Mouse (Mus musculus) heart, embryonic 11.5 days (tissue): ENCODE data around the gene Ccl17. TPM values are rescaled to one million over a fixed set of nuclear protein-coding genes. Genes with fewer than 3 reads are reported as not detected.

Source experiments
- ATAC-seq: fragments of 200-750 bp; cut with Nextera tagmentation; replicated peaks from 2 replicates; pipeline ENCODE4 v1.8.0; 2017; ENCODE audit warnings: moderate library complexity; ENCODE audit not compliant: insufficient number of reproducible peaks, low FRiP score, low TSS enrichment
- H3K27ac ChIP-seq: fragments of 300-500 bp; sonication (generic); 2 replicates; pipeline ENCODE4 v1.5.1; 2014; ENCODE audit warnings: mild to moderate bottlenecking, low read depth, low read length
- H3K27me3 ChIP-seq: fragments of 300-500 bp; sonication (generic); 2 replicates; pipeline ENCODE4 v1.6.1; 2014; ENCODE audit warnings: mild to moderate bottlenecking, low read length, mixed read lengths; ENCODE audit not compliant: control insufficient read depth, insufficient read depth
- H3K36me3 ChIP-seq: fragments of 300-500 bp; sonication (generic); 2 replicates; pipeline ENCODE4 v1.6.1; 2014; ENCODE audit warnings: mild to moderate bottlenecking, low read length, moderate library complexity, mixed read lengths; ENCODE audit not compliant: control insufficient read depth, insufficient read depth
- H3K4me1 ChIP-seq: fragments of 300-500 bp; sonication (generic); 2 replicates; pipeline ENCODE4 v1.6.1; 2014; ENCODE audit warnings: low read length; ENCODE audit not compliant: control insufficient read depth, insufficient read depth
- H3K4me2 ChIP-seq: fragments of 300-500 bp; sonication (generic); 2 replicates; pipeline ENCODE4 v1.6.1; 2014; ENCODE audit warnings: mild to moderate bottlenecking, moderate library complexity
- H3K4me3 ChIP-seq: fragments of 300-500 bp; sonication (generic); 2 replicates; pipeline ENCODE4 v1.5.1; 2014; ENCODE audit warnings: low read depth, low read length
- H3K9ac ChIP-seq: fragments of 300-500 bp; sonication (generic); 2 replicates; pipeline ENCODE4 v1.6.1; 2014; ENCODE audit warnings: mild to moderate bottlenecking, low read depth, low read length, moderate library complexity
- H3K9me3 ChIP-seq: fragments of 300-500 bp; sonication (generic); replicated peaks from 2 replicates; pipeline ENCODE4 v1.6.1; 2016; ENCODE audit warnings: low read length; ENCODE audit not compliant: control insufficient read depth
- WGBS: fragments of 180-500 bp; shearing (Covaris S2); extraction: QIAGEN DNeasy Blood & Tissue Kit; methylation state at CpG from one replicate; pipeline ENCODE4 v1.1.7; 2014; ENCODE audit not compliant: insufficient replicate concordance; 5-methylcytosine and 5-hydroxymethylcytosine counted together
- polyA plus RNA-seq: library from polyadenylated mRNA; unstranded; fragments of >200 nt; fragmentation: Nextera tagmentation; extraction: Ambion mirVana; gene quantifications from 2 replicates; pipeline ENCODE4 v1.2.1, GENCODE M21; 2014

The Ccl17 gene
- 0.69 TPM in 1 of 2 replicates, not detected in the other for polyA plus RNA-seq

DNA sequence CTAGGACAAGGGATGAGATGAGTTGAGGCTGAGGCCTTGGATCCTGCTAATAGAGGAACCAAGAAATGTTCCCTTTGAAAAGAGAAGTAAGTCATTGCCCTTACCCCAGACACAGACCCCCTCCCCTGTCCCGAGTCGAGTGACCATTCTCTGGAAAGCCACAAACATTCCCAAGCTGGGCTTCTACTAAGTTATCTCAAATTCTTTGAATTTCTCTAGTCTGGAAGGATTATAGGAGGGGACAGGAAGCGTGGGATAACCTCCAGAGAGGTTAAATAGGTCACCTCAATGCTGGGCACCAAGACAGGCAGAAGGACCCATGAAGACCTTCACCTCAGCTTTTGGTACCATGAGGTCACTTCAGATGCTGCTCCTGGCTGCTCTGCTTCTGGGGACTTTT lies at the start of gene Ccl17:
Gene Ccl17, plus strand, starts transcription at position 301 of the 400 bp plus-strand sequence.
- no peak for ATAC-seq
- Histone ChIP-seq H3K9ac (no peak within 1 kb of the TSS), H3K27ac (no peak within 1 kb of the TSS), H3K36me3 (no peaks in the 10 kb centered on the region), H3K27me3 (0 out of 2 replicates have a peak, but pooled peaks cover 3% of the 10 kb centered on the region), H3K4me3 (no peak within 1 kb of the TSS), H3K4me1 (peaks cover 7% of the 10 kb centered on the region; the same call in 1 of the 2 replicates), H3K9me3 (no peaks in the 10 kb centered on the region), H3K4me2 (no peak within 1 kb of the TSS)
- 14% methylated on average over 3 of the region's 3 CpGs for WGBS

- H3K4me3 ChIP-seq: no peak overlapping the region
- no peak overlapping the region for H3K4me2 ChIP-seq
- H3K9me3 ChIP-seq: no peaks in the 10 kb centered on the region
- H3K27ac ChIP-seq: no peak overlapping the region
- no peaks in the 10 kb centered on the region for H3K36me3 ChIP-seq
- H3K9ac ChIP-seq: no peak overlapping the region
- peaks cover 22% of the 10 kb centered on the region for H3K27me3 ChIP-seq
- no peak for ATAC-seq
- peaks cover 10% of the 10 kb centered on the region for H3K4me1 ChIP-seq
- WGBS: 60% methylated on average over 9 of the region's 9 CpGs
Measured at GRCm38 (mm10) chr8:94767035-94767434, 43.2 kb upstream of the Ccl17 start.

DNA sequence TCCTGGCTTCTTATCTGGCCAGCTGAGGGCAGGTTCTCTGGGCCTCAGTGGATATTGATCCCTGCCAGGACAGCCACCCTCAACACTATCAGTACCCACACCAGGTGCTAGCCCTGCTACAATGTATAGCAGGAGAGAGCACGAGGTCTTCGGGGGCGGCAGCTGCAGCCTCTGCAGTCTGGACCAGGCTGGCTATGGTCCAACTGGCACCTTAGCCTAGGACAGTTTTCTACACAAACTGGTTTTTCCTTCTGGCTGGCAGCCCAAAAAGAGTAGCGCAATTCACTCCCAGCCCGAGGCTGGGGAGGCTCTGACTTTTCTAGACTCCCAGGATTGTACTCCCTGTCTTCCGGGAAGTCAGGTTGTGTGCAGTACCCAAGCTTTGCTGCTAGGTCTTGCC lies 39.3 kb upstream of the Ccl17 start:
- Histone ChIP-seq H3K27ac (no peak overlapping the region), H3K4me3 (no peak overlapping the region), H3K9me3 (no peaks in the 10 kb centered on the region), H3K27me3 (peaks cover 54% of the 10 kb centered on the region), H3K4me1 (peaks cover 15% of the 10 kb centered on the region), H3K9ac (no peak overlapping the region), H3K4me2 (no peak overlapping the region), H3K36me3 (no peaks in the 10 kb centered on the region)
- ATAC-seq: no peak
- 58% methylated on average over 6 of the region's 6 CpGs for whole genome bisulfite sequencing

GRCm38 (mm10) chr8:94771941-94772670 lies 38.1 kb upstream of the Ccl17 start, which contains the start of gene Cx3cl1:
Gene Cx3cl1, plus strand, starts transcription at chr8:94772009.
- no peak within 1 kb of the TSS for H3K27ac ChIP-seq
- peak within 1 kb of the TSS; percentile 79 for H3K9ac ChIP-seq
- H3K36me3 ChIP-seq: no peaks in the 10 kb centered on the region
- H3K4me2 ChIP-seq: peak within 1 kb of the TSS; percentile 88
- ATAC-seq: peak; percentile 52
- no peaks in the 10 kb centered on the region for H3K9me3 ChIP-seq
- WGBS: under 1% methylated on average over 38 of the region's 38 CpGs
- H3K4me1 ChIP-seq: peaks cover 15% of the 10 kb centered on the region
- H3K4me3 ChIP-seq: peak within 1 kb of the TSS; percentile 55
- peaks cover 54% of the 10 kb centered on the region for H3K27me3 ChIP-seq

- peak overlapping the region; percentile 88 for H3K4me2 ChIP-seq
- 49% methylated on average over 6 of the region's 6 CpGs for WGBS
Measured at GRCm38 (mm10) chr8:94773048-94773447, 37.2 kb upstream of the Ccl17 start.

GRCm38 (mm10) chr8:94773700-94774171 lies 36.5 kb upstream of the Ccl17 start:
- H3K9ac ChIP-seq: no peak overlapping the region
- no peak for ATAC-seq
- peaks cover 26% of the 10 kb centered on the region for H3K4me1 ChIP-seq
- H3K9me3 ChIP-seq: no peaks in the 10 kb centered on the region
- no peak overlapping the region for H3K4me3 ChIP-seq
- no peak overlapping the region for H3K4me2 ChIP-seq
- H3K27me3 ChIP-seq: peaks cover 54% of the 10 kb centered on the region
- WGBS: 24% methylated on average over 12 of the region's 12 CpGs
- H3K27ac ChIP-seq: no peak overlapping the region
- H3K36me3 ChIP-seq: no peaks in the 10 kb centered on the region

More at GRCm38 (mm10) chr8:94773048-94773447, 37.2 kb upstream of the Ccl17 start:
- Histone ChIP-seq H3K9ac (no peak overlapping the region), H3K27ac (no peak overlapping the region), H3K27me3 (peaks cover 54% of the 10 kb centered on the region), H3K36me3 (no peaks in the 10 kb centered on the region), H3K9me3 (no peaks in the 10 kb centered on the region), H3K4me1 (peaks cover 19% of the 10 kb centered on the region), H3K4me3 (no peak overlapping the region; the same call in 1 of the 2 replicates)
- no peak for ATAC-seq

DNA sequence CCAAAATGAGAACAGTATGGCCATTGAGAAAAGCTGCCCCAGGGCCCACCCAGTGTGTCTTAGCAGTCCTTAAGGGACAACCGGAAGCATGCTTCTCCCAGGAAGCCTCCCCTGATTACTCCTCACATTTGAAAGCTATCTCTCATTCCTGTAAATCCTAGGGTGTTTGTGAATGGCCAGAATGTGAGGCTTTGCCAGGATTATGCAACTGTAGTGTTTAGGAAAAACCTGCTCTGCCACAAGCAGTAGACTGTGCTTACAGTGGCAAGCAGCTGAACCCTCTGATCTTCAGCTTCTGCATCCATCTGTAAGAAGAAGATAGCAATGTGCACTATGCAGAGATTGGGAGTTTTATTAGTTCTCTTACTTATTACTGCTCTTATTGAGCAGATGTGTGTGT lies 35.7 kb upstream of the Ccl17 start:
- Histone ChIP-seq H3K36me3 (no peaks in the 10 kb centered on the region), H3K4me2 (no peak overlapping the region), H3K4me1 (peaks cover 29% of the 10 kb centered on the region), H3K9me3 (no peaks in the 10 kb centered on the region), H3K27ac (no peak overlapping the region), H3K4me3 (no peak overlapping the region), H3K27me3 (peaks cover 50% of the 10 kb centered on the region), H3K9ac (no peak overlapping the region)
- no peak for ATAC-seq
- 81% methylated on average over 1 of the region's 1 CpGs for WGBS

DNA sequence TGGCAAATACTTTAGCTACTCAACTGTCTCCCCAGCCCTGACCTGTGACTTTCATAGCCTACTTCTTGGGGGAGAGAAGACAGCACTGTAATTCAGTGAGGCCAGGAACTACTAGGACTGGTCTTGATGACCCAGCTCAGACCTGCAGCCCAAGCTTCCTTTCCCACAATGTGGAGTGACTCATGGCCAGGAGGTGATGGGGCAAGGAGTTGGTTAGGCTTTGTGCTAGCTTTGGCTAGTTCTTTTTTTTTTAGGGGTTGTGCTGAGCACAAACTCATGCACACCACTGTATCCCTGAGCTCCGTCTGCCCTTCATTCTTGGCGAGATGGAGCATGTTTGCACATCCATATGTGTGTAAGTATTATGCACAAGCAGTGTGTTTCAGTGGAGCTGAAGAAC lies 33.9 kb upstream of the Ccl17 start:
- H3K4me1 ChIP-seq: peaks cover 32% of the 10 kb centered on the region

More for the DNA sequence above, 33.9 kb upstream of the Ccl17 start:
- Histone ChIP-seq H3K4me2 (no peak overlapping the region), H3K27ac (no peak overlapping the region), H3K27me3 (peaks cover 38% of the 10 kb centered on the region), H3K4me3 (no peak overlapping the region), H3K9ac (no peak overlapping the region), H3K36me3 (no peaks in the 10 kb centered on the region), H3K9me3 (no peaks in the 10 kb centered on the region)
- 75% methylated on average over 2 of the region's 2 CpGs for WGBS
- ATAC-seq: no peak
